Mouse (Mus musculus): ENCODE data around the gene Nadk. TPM values are rescaled to one million over a fixed set of nuclear protein-coding genes. Genes with fewer than 3 reads are reported as not detected.

The Nadk gene
- total and polyA plus RNA-seq, 2 experiments from 2014 or later = 37.4 to 48.0 TPM

- Histone ChIP-seq H3K4me3 (ENCODE audit: low read depth, low read length) (no peak overlapping the region), H3K4me2 (ENCODE audit: low read depth, low read length) (no peak overlapping the region), H3K27me3 (ENCODE audit: control insufficient read depth, insufficient read depth, low read length) (no peaks in the 10 kb centered on the region), H3K27ac (ENCODE audit: low read depth) (no peak overlapping the region), H3K9ac (replicated peaks; ENCODE audit: low read depth, low read length) (no peak overlapping the region), H3K36me3 (replicated peaks; ENCODE audit: control insufficient read depth, insufficient read depth, low read length) (no peaks in the 10 kb centered on the region), H3K4me1 (ENCODE audit: control insufficient read depth, insufficient read depth) (0 out of 2 replicates have a peak, but pooled peaks cover 4% of the 10 kb centered on the region), H3K9me3 (replicated peaks; ENCODE audit: control insufficient read depth, low read length) (no peaks in the 10 kb centered on the region)
- 68% methylated on average over 2 of the region's 2 CpGs for WGBS
- ATAC-seq (ENCODE audit: insufficient read depth, low read depth) (no peak), DNase-seq (ENCODE audit: low spot score) (no peak)
- TF ChIP-seq EP300 (IDR thresholded peaks at IDR 0.05; ENCODE audit: low read depth) (no peak), CTCF (IDR thresholded peaks at IDR 0.05; ENCODE audit: low read depth) (no peak)
Observed at GRCm38 (mm10) chr4:155571442-155571841, 9.3 kb downstream of the Nadk start.

GRCm38 (mm10) chr4:155573155-155573554, 11.0 kb downstream of the Nadk start:
- Histone ChIP-seq H3K27me3 (ENCODE audit: control insufficient read depth, insufficient read depth, low read length) (no peaks in the 10 kb centered on the region), H3K9me3 (replicated peaks; ENCODE audit: control insufficient read depth, low read length) (no peaks in the 10 kb centered on the region), H3K36me3 (replicated peaks; ENCODE audit: control insufficient read depth, insufficient read depth, low read length) (peaks cover 13% of the 10 kb centered on the region), H3K27ac (ENCODE audit: low read depth) (no peak overlapping the region), H3K4me3 (ENCODE audit: low read depth, low read length) (no peak overlapping the region), H3K9ac (replicated peaks; ENCODE audit: low read depth, low read length) (no peak overlapping the region), H3K4me1 (ENCODE audit: control insufficient read depth, insufficient read depth) (0 out of 2 replicates have a peak, but pooled peaks cover 4% of the 10 kb centered on the region), H3K4me2 (ENCODE audit: low read depth, low read length) (no peak overlapping the region)
- no peak for ATAC-seq (ENCODE audit: insufficient read depth, low read depth)
- TF ChIP-seq EP300 (IDR thresholded peaks at IDR 0.05; ENCODE audit: low read depth) (no peak), CTCF (IDR thresholded peaks at IDR 0.05; ENCODE audit: low read depth) (no peak)
- 87% methylated on average over 2 of the region's 2 CpGs for WGBS
- no peak for DNase-seq (ENCODE audit: low spot score)

- peaks cover 20% of the 10 kb centered on the region for H3K36me3 ChIP-seq (replicated peaks; ENCODE audit: control insufficient read depth, insufficient read depth, low read length)
- H3K9ac ChIP-seq (replicated peaks; ENCODE audit: low read depth, low read length) = no peak overlapping the region
- no peaks in the 10 kb centered on the region for H3K9me3 ChIP-seq (replicated peaks; ENCODE audit: control insufficient read depth, low read length)
- TF ChIP-seq EP300 (IDR thresholded peaks at IDR 0.05; ENCODE audit: low read depth) (no peak), CTCF (IDR thresholded peaks at IDR 0.05; ENCODE audit: low read depth) (no peak)
- no peak overlapping the region for H3K27ac ChIP-seq (ENCODE audit: low read depth)
- H3K4me3 ChIP-seq (ENCODE audit: low read depth, low read length) = no peak overlapping the region
- ATAC-seq (ENCODE audit: insufficient read depth, low read depth) = no peak
- H3K27me3 ChIP-seq (ENCODE audit: control insufficient read depth, insufficient read depth, low read length) = no peaks in the 10 kb centered on the region
- 89% methylated on average over 9 of the region's 9 CpGs for WGBS
- H3K4me2 ChIP-seq (ENCODE audit: low read depth, low read length) = no peak overlapping the region
- 0 out of 2 replicates have a peak, but pooled peaks cover 4% of the 10 kb centered on the region for H3K4me1 ChIP-seq (ENCODE audit: control insufficient read depth, insufficient read depth)
- no peak for DNase-seq (ENCODE audit: low spot score)
Observed at GRCm38 (mm10) chr4:155573876-155574275, 11.7 kb downstream of the Nadk start.

- DNase-seq (ENCODE audit: low spot score) (no peak), ATAC-seq (ENCODE audit: insufficient read depth, low read depth) (no peak)
- H3K36me3 ChIP-seq (replicated peaks; ENCODE audit: control insufficient read depth, insufficient read depth, low read length) = peaks cover 27% of the 10 kb centered on the region
- H3K4me2 ChIP-seq (ENCODE audit: low read depth, low read length) = no peak overlapping the region
- H3K4me1 ChIP-seq (ENCODE audit: control insufficient read depth, insufficient read depth) = 0 out of 2 replicates have a peak, but pooled peaks cover 4% of the 10 kb centered on the region
- H3K27me3 ChIP-seq (ENCODE audit: control insufficient read depth, insufficient read depth, low read length) = no peaks in the 10 kb centered on the region
- H3K4me3 ChIP-seq (ENCODE audit: low read depth, low read length) = no peak overlapping the region
- no peak overlapping the region for H3K9ac ChIP-seq (replicated peaks; ENCODE audit: low read depth, low read length)
- H3K9me3 ChIP-seq (replicated peaks; ENCODE audit: control insufficient read depth, low read length) = no peaks in the 10 kb centered on the region
- TF ChIP-seq EP300 (IDR thresholded peaks at IDR 0.05; ENCODE audit: low read depth) (no peak), CTCF (IDR thresholded peaks at IDR 0.05; ENCODE audit: low read depth) (no peak)
- H3K27ac ChIP-seq (ENCODE audit: low read depth) = no peak overlapping the region
- 66% methylated on average over 11 of the region's 11 CpGs for WGBS
Observed at GRCm38 (mm10) chr4:155574931-155575330, 12.8 kb downstream of the Nadk start.

- ATAC-seq (ENCODE audit: insufficient read depth, low read depth) = no peak
- Histone ChIP-seq H3K9ac (replicated peaks; ENCODE audit: low read depth, low read length) (no peak overlapping the region), H3K4me2 (ENCODE audit: low read depth, low read length) (no peak overlapping the region), H3K27ac (ENCODE audit: low read depth) (no peak overlapping the region), H3K36me3 (replicated peaks; ENCODE audit: control insufficient read depth, insufficient read depth, low read length) (peaks cover 27% of the 10 kb centered on the region), H3K4me1 (ENCODE audit: control insufficient read depth, insufficient read depth) (0 out of 2 replicates have a peak, but pooled peaks cover 4% of the 10 kb centered on the region), H3K9me3 (replicated peaks; ENCODE audit: control insufficient read depth, low read length) (no peaks in the 10 kb centered on the region), H3K4me3 (ENCODE audit: low read depth, low read length) (no peak overlapping the region), H3K27me3 (ENCODE audit: control insufficient read depth, insufficient read depth, low read length) (no peaks in the 10 kb centered on the region)
- no peak for TF ChIP-seq EP300 (IDR thresholded peaks at IDR 0.05; ENCODE audit: low read depth)
- TF ChIP-seq CTCF (IDR thresholded peaks at IDR 0.05; ENCODE audit: low read depth) = no peak
- no peak for DNase-seq (ENCODE audit: low spot score)
- 88% methylated on average over 8 of the region's 8 CpGs for WGBS
Observed at GRCm38 (mm10) chr4:155575521-155575920, 13.3 kb downstream of the Nadk start.

GRCm38 (mm10) chr4:155577132-155577531, 15.0 kb downstream of the Nadk start:
- H3K9me3 ChIP-seq (replicated peaks; ENCODE audit: control insufficient read depth, low read length) = no peaks in the 10 kb centered on the region
- H3K4me1 ChIP-seq (ENCODE audit: control insufficient read depth, insufficient read depth) = no peaks in the 10 kb centered on the region
- H3K36me3 ChIP-seq (replicated peaks; ENCODE audit: control insufficient read depth, insufficient read depth, low read length) = peaks cover 27% of the 10 kb centered on the region
- ATAC-seq (ENCODE audit: insufficient read depth, low read depth) (no peak), DNase-seq (ENCODE audit: low spot score) (no peak)
- no peak overlapping the region for H3K27ac ChIP-seq (ENCODE audit: low read depth)
- 87% methylated on average over 9 of the region's 9 CpGs for WGBS
- H3K4me3 ChIP-seq (ENCODE audit: low read depth, low read length) = no peak overlapping the region
- TF ChIP-seq EP300 (IDR thresholded peaks at IDR 0.05; ENCODE audit: low read depth) (no peak), CTCF (IDR thresholded peaks at IDR 0.05; ENCODE audit: low read depth) (no peak)
- H3K27me3 ChIP-seq (ENCODE audit: control insufficient read depth, insufficient read depth, low read length) = no peaks in the 10 kb centered on the region
- H3K9ac ChIP-seq (replicated peaks; ENCODE audit: low read depth, low read length) = no peak overlapping the region
- H3K4me2 ChIP-seq (ENCODE audit: low read depth, low read length) = no peak overlapping the region
